Mouse (Mus musculus) thymus, adult 18-20 months (tissue): ENCODE data around the gene Bola1.
"Not testable (repeated sequence)": the region's sequence is repeated elsewhere in the genome, so short reads cannot be mapped to it uniquely, and the experiment has no call there.

ENCODE experiments used
- DNase-seq, 2 experiments: peaks; one replicate each; pipeline ENCODE4 v3.0.0; 2022; ENCODE audit warnings: mixed read lengths in 2 of 2

The Bola1 gene

DNA sequence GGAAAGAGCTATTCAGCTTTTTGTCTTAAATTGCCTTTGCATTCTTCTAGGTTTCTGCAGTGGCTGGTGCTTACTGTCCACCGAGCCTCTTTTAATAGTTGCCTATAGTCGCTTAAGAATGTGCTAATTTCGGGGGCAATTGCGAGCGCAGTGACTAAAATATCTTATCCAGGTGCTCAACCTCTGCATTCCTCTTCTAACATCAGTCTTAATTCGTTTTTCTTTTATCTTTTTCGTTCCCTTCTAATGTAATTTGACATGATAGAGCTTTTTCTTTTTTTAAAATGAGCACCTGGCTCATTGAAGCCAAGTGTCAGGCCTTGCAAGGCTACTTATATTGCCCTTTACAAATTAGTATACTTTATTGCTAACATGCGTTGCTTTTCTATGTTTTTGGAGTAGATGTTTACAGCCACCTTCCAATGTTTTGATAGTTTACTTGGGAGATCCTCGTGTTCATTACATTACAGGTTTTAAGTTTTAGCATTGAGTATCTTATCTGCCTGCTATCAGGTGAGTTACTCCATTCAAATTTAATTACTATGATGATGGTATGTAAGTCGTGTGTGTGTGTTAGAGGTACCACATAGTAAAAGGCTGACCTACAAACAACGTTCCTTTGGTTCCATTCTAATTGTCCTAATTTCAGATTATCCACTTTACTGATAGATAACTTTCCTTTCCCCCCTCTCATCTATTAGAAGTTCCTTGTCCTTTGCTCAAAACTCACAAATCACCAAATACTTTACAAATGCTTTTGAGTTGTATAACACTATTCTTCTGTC is 28.0 kb upstream of the Bola1 start:
- DNase-seq: no peak

DNA sequence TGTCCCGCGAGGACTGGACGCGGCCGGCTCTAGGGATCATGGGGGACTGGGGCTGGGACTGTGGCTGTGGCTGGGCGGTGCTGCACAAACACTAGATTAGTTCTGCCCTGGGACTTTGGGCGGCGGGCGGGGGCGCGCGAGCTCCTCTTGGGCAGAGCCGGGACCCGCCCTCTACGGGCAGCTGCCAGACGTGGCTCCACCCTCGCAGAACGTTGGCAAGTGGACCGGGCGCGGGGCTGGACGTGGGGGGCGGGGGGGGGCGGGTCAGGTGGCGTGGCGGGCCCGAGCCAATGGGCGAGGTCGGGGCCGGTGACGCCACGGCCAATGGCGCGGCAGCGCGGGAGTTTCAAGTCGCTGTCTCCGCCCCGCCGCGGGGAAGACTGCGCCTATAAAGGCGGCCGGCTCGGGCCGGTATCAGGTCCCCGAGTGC is 26.9 kb upstream of the Bola1 start, which contains the start of gene Hist2h3c1:
Gene Hist2h3c1, plus strand, starts transcription at position 259 of the 430 bp plus-strand sequence.
- DNase-seq: not testable (repeated sequence)

DNA sequence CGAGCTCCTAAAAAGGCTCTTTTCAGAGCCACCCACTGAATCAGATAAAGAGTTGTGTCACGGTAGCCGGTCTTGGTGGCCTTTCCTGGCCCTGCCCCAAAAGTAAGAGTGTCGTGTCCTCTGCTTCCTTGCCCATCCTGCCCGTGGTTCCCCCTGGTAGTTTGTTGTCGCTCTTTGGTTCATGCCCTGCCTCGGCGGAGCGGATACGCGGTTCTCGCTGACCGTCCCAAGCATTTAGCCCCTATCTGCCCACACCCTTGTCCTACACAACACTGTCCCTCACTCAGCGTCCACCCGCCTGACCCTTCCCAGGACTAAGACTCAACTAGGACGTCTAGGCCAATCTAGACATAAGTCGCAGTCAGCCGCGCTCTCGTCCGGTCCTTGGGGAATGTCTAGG is 26.5 kb upstream of the Bola1 start:
- not testable (repeated sequence) for DNase-seq

DNA sequence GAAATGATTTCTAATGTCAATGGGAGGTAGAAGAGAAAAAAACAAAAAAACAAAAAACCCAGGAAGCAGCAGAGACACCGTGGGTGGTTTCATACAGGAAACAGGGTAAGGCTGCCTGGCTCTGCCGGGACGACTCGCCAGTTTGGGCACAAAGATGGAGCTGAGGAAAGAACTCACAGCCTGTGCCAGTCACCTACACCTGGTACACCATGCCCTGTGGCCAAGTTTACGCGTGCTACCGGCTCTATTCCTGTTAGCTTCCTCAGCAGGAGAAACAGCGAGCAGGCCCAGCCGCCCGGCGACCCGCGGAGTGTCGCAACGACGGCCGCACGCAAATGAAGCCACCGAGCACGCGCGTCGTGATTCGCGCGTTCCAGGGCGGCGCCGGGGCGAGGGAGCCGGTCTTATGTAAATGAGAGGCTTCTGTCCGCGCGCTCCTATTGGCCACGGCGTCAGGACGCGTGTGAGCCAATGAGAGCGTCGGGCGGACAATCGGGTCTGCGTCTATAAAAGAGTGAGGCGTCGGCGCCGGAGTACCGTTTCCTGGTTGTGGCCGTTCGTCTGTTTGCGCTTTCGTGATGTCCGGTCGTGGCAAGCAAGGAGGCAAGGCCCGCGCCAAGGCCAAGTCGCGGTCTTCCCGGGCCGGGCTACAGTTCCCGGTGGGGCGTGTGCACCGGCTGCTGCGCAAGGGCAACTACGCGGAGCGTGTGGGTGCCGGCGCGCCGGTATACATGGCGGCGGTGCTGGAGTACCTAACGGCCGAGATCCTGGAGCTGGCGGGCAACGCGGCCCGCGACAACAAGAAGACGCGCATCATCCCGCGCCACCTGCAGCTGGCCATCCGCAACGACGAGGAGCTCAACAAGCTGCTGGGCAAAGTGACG is 25.7 kb upstream of the Bola1 start, which contains the start of gene Hist2h2aa1:
Gene Hist2h2aa1, plus strand, starts transcription at position 495 of the 884 bp plus-strand sequence.
- DNase-seq: peak; percentile 79 to 86

DNA sequence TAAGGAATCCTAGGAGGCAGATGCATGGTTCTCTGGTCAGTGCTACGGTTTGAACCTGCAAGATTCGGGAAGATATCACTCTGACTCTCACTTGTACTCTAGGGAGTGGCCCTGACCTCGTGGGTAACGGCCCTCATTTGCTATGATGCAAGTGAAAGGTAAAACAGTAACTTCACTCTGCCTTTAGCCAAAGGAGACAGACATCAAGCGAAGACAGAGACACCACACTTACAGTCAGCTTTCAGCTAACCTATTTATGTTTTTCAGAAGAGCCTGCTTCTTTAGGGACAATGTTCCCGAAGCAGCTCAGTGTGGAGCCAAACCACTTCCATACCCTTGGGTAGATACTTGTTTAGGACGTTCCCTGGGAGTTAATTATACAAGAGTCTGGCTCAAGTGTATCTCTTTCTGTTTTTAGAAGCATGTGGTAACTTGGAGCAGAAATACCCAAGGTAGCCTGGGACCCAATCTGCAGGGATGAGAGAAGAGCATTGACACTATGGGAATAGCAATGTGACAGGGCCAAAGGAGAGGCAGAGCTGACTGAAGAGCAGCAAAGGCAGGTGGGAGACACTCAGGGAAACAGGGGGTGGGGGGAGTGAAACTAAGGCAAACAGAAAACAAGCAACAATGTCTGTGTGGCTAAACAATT is 24.5 kb upstream of the Bola1 start:
- no peak for DNase-seq

DNA sequence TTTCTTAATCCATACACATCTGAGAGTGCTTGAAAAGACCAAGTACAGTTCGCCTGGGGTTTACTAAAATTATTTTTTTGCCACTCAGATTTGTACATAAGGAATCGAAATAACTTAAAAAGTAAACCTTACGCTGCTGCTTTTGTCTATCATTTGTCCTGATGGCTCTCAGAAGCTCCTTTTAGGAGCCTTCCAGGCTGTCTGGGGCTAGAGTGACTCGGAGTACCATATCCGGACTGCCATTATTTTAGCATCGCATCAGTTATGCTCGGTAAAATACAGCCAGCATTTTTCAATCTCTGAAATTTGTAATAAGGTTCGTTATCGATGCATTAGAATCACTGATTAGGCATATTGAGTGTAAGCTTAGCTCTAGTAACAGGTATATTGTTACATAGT is 21.3 kb upstream of the Bola1 start:
- no peak for DNase-seq

DNA sequence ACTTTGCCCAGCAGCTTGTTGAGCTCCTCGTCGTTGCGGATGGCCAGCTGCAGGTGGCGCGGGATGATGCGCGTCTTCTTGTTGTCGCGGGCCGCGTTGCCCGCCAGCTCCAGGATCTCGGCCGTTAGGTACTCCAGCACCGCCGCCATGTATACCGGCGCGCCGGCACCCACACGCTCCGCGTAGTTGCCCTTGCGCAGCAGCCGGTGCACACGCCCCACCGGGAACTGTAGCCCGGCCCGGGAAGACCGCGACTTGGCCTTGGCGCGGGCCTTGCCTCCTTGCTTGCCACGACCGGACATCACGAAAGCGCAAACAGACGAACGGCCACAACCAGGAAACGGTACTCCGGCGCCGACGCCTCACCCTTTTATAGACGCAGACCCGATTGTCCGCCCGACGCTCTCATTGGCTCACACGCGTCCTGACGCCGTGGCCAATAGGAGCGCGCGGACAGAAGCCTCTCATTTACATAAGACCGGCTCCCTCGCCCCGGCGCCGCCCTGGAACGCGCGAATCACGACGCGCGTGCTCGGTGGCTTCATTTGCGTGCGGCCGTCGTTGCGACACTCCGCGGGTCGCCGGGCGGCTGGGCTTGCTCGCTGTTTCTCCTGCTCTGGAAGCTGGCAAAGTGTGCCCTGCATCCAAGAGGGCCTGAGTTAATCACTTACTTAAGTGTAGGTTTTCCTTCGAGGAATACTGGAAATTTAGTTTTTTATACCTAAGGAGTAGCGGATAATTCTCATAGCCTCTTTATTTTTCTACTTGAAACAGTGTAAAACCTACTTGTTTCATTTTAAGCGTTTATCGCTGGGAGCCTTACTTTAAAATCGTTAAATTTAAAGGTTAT is 20.7 kb upstream of the Bola1 start, which contains the start of gene Hist2h2aa2:
Gene Hist2h2aa2, minus strand, starts transcription at position 328 of the 850 bp plus-strand sequence.
- peak; percentile 88 to 94 for DNase-seq

DNA sequence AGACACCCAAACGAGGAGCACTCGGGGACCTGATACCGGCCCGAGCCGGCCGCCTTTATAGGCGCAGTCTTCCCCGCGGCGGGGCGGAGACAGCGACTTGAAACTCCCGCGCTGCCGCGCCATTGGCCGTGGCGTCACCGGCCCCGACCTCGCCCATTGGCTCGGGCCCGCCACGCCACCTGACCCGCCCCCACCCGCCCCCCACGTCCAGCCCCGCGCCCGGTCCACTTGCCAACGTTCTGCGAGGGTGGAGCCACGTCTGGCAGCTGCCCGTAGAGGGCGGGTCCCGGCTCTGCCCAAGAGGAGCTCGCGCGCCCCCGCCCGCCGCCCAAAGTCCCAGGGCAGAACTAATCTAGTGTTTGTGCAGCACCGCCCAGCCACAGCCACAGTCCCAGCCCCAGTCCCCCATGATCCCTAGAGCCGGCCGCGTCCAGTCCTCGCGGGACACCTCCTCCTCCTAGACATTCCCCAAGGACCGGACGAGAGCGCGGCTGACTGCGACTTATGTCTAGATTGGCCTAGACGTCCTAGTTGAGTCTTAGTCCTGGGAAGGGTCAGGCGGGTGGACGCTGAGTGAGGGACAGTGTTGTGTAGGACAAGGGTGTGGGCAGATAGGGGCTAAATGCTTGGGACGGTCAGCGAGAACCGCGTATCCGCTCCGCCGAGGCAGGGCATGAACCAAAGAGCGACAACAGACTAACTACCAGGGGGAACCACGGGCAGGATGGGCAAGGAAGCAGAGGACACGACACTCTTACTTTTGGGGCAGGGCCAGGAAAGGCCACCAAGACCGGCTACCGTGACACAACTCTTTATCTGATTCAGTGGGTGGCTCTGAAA is 19.7 kb upstream of the Bola1 start, which contains the start of gene Hist2h3c2:
Gene Hist2h3c2, minus strand, starts transcription at position 174 of the 840 bp plus-strand sequence.
- peak; percentile 43 to 44 for DNase-seq

DNA sequence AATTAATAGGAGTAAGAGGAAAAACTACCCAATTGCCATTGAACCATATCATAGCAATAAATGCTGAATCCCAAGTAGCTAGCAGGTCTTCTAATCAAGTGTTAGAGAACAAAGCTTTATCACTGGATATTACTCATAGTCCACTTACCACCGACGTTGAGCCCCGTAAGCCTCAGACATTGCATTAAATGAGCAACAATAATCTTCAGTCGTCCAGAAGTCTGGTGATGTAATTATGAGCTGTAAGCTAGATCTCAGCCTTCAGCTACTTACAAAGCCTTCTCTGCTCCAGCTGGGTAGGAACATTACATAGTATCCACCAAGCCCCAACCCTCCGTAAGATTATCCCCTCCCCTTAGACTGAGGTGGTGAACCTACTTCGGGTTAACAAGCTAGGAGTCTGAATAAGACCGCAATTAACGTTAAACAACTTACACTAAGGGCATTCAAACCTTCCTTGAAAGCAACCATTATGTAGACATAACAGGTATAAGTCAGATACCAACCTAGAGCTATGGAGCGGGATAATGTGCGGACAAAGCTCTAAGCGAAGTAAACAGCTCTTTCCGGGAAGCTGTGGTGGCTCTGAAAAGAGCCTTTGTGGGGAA is 18.5 kb upstream of the Bola1 start:
- no peak for DNase-seq

DNA sequence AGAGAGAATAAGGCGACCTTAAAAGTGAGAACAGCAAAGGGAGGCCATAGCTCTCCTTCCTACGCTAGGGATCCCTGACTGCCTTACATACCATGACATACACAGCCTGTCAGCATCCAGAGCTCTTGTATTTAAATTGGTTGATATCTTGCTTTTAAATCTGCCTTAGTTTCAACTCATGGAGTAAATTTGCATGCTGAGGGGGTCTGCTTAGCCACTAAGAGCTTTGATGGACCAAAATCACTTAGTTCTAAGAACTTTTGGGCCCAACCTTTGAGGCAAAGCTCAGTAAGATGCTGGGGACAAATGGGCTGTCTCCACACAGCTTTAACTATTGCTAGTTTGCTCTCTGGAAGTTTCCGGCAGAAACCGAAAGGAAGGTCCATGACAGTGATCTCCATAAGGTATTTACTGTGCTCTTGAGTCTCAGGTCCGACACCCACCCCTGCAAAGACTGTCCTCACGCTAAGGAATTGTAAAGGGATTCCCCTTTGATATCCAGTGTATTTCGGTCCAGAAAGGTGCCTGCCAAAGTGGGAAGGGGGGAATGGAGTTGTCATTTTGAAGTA is 17.9 kb upstream of the Bola1 start:
- DNase-seq: no peak

DNA sequence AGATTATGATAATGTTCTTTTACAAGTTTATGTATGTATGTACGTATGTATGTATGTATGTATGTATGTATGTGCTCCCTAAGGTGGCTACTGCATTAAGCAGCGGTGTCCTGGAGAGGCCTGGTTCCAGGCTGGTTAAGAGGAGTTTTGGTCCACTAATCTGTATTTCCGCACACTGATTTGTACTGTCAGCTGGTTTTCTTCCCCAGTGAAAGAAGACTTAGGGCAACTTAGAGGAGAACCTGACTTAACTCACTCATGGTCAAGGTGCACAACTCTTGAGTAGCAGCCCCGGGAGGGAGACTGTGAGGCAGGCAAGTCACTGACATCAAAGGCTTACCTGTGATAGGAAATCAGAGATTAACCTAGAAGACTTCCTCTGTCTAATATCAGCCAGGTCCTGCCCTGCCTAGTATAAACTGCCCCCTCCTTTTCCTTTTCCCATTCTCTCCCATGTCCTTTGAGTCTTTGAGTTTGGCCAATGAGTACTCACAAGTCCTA is 17.4 kb upstream of the Bola1 start:
- DNase-seq: no peak

DNA sequence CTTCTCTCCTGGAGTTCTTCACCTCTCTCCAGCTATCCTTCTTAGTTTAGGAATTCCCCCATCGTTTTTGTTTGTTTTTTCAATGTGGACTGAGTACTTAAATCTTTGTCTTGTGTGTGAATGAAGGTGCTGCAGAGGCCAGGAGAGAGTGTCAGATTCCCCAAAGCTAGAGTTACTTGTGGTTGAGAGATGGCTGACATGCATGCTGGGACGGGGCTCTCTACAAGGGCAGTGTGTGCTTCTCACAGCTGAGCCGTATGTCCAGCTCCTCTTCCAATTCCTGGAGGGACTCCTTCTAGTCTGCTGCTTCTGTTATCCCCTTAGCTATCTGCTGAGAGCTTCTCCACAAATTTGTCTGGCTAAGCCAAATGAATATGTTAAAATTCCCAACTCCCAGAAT is 16.3 kb upstream of the Bola1 start:
- DNase-seq: no peak

DNA sequence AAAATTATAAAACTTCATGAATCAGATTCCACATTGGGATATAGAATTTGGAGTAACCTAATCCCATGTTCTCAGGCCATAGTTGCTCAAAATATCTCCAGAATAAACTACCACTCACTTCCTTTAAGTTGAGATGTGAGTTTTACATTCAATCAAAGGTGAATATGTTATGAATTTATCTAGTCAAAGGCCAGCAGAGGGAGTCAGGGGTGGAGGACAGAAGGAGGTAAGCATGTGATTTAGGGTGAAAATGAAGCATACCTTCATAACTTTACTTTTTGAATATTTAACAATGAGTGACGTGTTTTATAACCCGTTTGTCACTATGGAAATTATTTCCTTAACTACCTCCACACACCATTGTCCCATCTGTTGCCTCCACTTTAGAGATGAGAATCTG is 15.4 kb upstream of the Bola1 start:
- DNase-seq: no peak

DNA sequence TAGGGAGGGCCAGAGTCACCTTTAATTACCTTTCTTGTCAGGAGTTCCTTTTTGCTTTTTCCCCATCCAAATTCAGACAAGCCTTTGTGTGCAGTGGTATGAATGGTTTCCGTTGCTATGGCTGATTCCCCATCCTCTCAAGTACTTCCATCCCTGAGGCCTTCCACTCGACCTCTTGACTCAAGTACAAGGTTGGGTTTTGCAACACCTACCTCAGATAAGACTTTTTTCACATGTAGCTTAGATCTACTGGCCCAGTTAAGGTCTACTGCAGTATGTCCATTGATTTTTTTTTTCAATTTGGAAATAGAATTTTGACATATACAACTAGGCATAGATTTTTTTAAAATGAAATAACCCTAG is 12.2 kb upstream of the Bola1 start:
- DNase-seq: no peak

DNA sequence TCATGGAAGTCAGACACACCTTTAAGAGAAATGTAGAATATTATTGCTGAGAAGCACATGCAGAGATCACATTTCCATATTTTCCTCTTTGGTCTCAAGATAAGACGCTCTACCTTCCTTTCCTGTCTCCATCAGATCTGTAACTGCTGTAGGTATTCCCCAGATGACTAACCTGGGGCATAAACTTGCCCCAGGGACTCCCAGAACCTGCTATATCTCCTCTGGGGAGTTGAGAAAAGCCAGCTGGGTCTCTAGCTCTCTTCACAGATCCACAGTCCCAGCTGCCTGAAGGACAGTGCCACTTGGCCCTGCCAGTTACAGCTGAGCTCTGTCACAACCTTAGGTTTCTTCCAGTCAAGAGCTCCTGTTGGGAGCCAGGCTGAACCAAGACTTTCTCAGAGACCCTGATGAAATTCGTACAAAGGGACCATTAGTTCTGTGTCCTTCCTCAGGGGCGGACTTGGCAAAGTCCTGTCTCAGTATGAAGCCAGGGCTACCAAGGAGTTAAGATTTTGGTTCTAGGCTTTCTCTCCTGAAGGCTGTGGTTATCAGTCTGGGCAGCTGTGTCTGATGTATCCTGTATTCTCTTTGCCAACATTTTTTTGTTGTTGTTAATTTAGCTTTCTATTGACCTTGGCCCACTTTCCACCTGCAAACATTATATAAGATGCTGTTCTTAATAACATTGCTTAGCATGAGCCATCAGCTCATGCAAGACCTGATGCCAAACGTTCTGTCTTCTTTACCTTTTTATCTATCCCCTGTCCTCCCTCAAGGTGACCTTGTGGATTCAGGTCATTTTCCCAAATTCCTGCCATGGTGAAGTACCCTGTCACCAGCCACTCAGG is 11.6 kb upstream of the Bola1 start:
- no peak for DNase-seq

DNA sequence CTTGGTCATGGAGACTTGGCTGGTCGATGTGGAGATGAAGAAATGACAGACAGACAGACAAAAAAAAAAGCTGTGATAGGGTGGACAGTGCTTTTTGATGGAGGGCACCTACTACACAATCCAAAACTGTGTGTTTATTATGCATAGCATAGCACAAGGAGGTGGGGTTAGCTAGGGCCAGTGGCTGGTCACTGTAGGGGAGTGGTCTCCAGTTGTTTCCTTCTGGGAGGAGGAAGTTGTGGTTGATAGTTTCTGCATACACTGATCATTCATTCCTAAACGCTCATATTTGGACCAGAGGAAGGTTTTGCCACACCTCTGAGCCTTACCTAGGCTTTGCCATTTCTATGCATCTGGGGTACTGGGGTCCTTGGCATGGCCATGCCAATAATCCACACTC is 10.9 kb upstream of the Bola1 start:
- DNase-seq: no peak

DNA sequence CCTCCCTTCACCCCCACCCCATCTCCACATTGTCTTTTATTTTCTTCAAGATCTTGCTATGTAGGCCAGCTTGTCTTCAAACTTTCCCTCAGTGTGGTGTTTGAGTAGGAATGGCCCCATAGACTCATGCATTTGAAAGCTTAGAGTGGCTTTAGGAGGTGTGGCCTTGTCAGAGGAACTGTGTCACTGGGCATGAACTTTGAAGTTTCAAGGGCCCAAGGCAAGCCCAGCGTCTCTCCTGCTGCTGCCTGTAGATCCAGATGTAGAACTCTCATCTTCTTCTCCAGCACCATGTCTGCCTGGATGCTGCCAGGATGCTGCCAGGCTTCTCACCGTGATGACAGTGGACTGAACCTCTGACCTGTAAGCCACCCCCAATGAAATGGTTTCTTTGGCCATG is 9.3 kb upstream of the Bola1 start:
- no peak for DNase-seq

DNA sequence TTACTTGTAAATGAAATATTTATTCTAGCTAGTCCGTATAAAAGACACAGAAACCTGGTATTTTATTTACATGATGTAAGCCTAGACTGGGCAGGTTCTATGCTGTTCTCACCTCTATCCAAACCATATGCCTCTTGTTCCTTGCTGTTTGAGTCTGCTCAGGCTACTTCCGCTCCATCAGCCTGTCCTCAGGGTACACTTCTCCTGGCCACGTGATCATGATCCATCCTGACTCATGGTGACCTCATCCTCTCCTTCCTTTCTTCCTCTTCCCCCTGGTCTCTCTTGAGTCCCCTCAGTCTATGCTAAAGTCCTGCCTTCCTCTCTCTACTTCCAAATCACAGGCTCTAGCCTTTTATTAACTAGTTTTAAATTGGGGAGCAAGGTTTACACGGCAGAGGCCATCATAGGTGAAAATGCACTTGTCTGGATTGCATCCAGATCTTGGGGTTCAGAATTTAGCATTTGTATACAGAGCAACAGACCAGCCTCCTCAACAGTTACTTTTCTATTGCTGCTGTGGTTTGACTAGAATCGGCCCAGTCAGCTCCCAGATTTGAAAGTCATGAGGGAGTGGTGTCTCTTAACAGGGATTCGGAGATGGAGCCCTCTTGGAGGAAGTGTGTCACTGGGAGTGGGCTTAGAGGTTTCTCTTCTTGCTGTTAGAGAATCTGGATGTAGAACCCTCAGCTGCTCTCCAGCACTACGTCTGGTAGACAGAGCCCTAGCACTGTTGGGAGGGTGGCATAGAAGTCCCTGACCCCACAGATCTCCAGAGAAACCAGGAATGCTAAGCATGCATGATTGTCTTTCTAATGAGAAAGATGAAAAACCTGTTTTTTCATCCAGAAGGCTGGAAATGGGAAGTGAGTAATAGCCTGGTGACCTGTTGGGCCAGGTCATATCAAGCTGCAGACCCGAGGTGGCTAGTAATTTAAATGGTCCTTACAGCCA is 7.5 kb upstream of the Bola1 start:
- no peak for DNase-seq
